Mouse (Mus musculus) lung, embryonic 16.5 days (tissue): ENCODE results near the gene Map4. TPM values are rescaled to one million over a fixed set of nuclear protein-coding genes. Genes with fewer than 3 reads are reported as not detected.
"Not testable (repeated sequence)": the region's sequence is repeated elsewhere in the genome, so short reads cannot be mapped to it uniquely, and the experiment has no call there.

Experiments used
- ATAC-seq: fragments of 200-750 bp; cut with Nextera tagmentation; 2 replicates; pipeline ENCODE4 v1.8.0; 2017; ENCODE audit warnings: low read depth, mild to moderate bottlenecking, moderate library complexity
- H3K27ac ChIP-seq: fragments of 300-500 bp; sonication (generic); 2 replicates; pipeline ENCODE4 v1.5.1; 2014; ENCODE audit warnings: mild to moderate bottlenecking, control low read depth, low read length
- H3K27me3 ChIP-seq: fragments of 300-500 bp; sonication (generic); 2 replicates; pipeline ENCODE4 v1.6.1; 2014; ENCODE audit warnings: low read depth, low read length, mixed read lengths; ENCODE audit not compliant: control insufficient read depth, insufficient read depth
- H3K36me3 ChIP-seq: fragments of 300-500 bp; sonication (generic); 2 replicates; pipeline ENCODE4 v1.6.1; 2014; ENCODE audit warnings: low read length; ENCODE audit not compliant: control insufficient read depth, insufficient read depth
- H3K4me1 ChIP-seq: fragments of 300-500 bp; sonication (generic); replicated peaks from 2 replicates; pipeline ENCODE4 v1.6.1; 2014; ENCODE audit warnings: low read length, mixed read lengths; ENCODE audit not compliant: control insufficient read depth, insufficient read depth
- H3K4me2 ChIP-seq: fragments of 300-500 bp; sonication (generic); 2 replicates; pipeline ENCODE4 v1.6.1; 2014; ENCODE audit warnings: low read depth, low read length, control low read depth
- H3K4me3 ChIP-seq: fragments of 300-500 bp; sonication (generic); 2 replicates; pipeline ENCODE4 v1.5.1; 2014; ENCODE audit warnings: mild to moderate bottlenecking, low read length, control low read depth
- H3K9ac ChIP-seq: fragments of 300-500 bp; sonication (generic); 2 replicates; pipeline ENCODE4 v1.6.1; 2014; ENCODE audit warnings: low read length, control low read depth
- H3K9me3 ChIP-seq: fragments of 300-500 bp; sonication (generic); 2 replicates; pipeline ENCODE4 v1.6.1; 2016; ENCODE audit warnings: low read length; ENCODE audit not compliant: control insufficient read depth
- WGBS: fragments of 180-500 bp; shearing (Covaris S2); extraction: QIAGEN DNeasy Blood & Tissue Kit; methylation state at CpG from one replicate; pipeline ENCODE4 v1.1.7; 2014; 5-methylcytosine and 5-hydroxymethylcytosine counted together
- polyA plus RNA-seq: library from polyadenylated mRNA; unstranded; fragments of >200 nt; fragmentation: Nextera tagmentation; extraction: Ambion mirVana; gene quantifications from 2 replicates; pipeline ENCODE4 v1.2.1, GENCODE M21; 2015

Map4 gene
- polyA plus RNA-seq, 1 experiment from 2014 or later: 56.2 TPM

DNA sequence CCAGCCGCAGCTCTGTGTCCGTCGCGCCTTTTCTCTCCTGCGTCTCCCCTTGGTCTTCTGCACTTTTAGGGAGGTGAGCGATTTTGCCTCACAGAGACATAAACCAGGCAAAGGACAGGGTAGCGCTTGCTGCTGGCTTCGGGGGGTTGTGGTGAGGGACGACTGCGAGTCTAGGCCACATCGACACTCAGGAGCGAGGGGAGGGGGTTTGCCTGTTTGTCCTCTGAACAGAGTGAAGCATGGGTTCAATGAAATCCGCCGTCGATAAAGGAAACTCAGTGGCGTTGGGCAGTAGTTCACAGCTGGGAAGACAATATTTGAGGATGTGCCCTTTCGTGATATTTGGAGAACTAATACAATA, 186.5 kb downstream of the Map4 start, which contains the start of gene Dhx30:
TSS of gene Dhx30 (minus strand) at position 52 of the 361 bp plus-strand sequence.
- H3K27ac ChIP-seq: peak within 1 kb of the TSS; percentile 98
- peak within 1 kb of the TSS; percentile 86 for H3K4me2 ChIP-seq
- no peaks in the 10 kb centered on the region for H3K9me3 ChIP-seq
- under 1% methylated on average over 17 of the region's 17 CpGs for WGBS
- H3K4me3 ChIP-seq: peak within 1 kb of the TSS; percentile 86
- ATAC-seq: no peak
- no peaks in the 10 kb centered on the region for H3K27me3 ChIP-seq
- H3K9ac ChIP-seq: peak within 1 kb of the TSS; percentile 91
- H3K36me3 ChIP-seq: peaks cover 5% of the 10 kb centered on the region
- H3K4me1 ChIP-seq: peaks cover 10% of the 10 kb centered on the region

DNA sequence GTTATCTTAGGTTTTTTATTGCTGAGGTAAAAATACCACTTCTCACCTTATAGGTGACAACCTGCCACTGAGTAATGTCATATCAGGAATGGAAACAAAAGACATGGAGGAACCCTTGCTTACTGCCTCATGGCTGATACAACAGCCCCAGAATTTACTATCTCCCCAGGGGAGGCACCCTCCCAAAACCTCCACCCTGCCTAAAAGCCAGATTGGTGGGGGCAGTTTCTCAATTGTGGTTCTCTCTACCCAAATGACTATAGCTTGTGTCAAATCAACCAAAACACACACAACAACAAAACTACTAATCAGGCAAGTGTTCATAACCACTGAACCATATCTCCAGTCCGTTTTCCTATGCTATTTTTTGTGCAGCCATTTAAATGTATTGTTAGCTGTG, 187.0 kb downstream of the Map4 start:
- no peak for ATAC-seq
- Histone ChIP-seq H3K4me3 (peak overlapping the region; percentile 86), H3K27me3 (no peaks in the 10 kb centered on the region), H3K36me3 (0 out of 2 replicates have a peak, but pooled peaks cover 2% of the 10 kb centered on the region), H3K9me3 (no peaks in the 10 kb centered on the region), H3K4me2 (peak overlapping the region; percentile 75), H3K27ac (no peak overlapping the region), H3K4me1 (peaks cover 10% of the 10 kb centered on the region), H3K9ac (peak overlapping the region; percentile 91)
- WGBS: 68% methylated on average over 1 of the region's 1 CpGs

DNA sequence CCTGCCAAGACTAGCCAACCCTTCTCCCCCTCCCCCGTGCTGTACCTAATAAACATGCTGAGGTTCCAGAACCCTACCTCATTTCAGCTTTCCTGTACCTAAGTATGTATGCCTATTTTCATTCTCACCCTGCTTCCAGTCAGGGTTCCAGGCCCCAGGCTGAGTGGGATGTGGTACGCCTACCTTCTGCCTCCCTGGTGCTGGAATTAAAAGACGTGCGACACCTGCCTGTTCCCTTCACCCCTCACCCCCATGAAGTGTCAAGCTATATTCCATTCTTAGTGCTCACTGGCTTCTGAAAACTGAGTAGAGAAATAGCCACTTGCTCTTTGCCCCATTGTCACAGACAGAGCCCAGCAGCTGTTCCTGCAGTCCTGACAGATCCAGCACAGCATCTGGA, 190.2 kb downstream of the Map4 start:
- no peak overlapping the region for H3K4me3 ChIP-seq
- peaks cover 8% of the 10 kb centered on the region for H3K4me1 ChIP-seq
- no peaks in the 10 kb centered on the region for H3K9me3 ChIP-seq
- no peak overlapping the region for H3K9ac ChIP-seq
- 72% methylated on average over 4 of the region's 4 CpGs for WGBS
- no peak for ATAC-seq
- no peak overlapping the region for H3K27ac ChIP-seq
- H3K36me3 ChIP-seq: no peaks in the 10 kb centered on the region
- H3K4me2 ChIP-seq: no peak overlapping the region
- no peaks in the 10 kb centered on the region for H3K27me3 ChIP-seq

DNA sequence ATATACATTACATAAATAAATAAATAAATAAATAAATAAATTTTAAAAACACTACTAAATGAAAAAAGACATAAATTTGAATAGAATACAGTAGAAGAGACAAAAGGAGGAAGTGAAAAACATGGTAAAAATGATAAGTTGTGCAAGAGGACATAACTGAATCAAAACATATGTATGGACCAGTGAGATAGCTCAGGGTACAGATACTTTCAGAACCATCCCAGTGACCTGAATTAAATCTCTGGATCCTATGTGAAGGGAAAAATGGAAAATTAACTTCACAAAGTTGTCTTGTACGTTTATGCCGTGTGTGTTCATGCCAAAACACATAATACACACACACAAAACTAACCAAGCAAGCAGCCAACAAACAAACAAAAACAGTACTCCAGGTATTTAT, 192.1 kb downstream of the Map4 start:
- Histone ChIP-seq H3K27ac (no peak overlapping the region), H3K27me3 (no peaks in the 10 kb centered on the region), H3K4me1 (peaks cover 3% of the 10 kb centered on the region), H3K9ac (no peak overlapping the region), H3K4me2 (no peak overlapping the region), H3K36me3 (no peaks in the 10 kb centered on the region), H3K9me3 (no peaks in the 10 kb centered on the region), H3K4me3 (no peak overlapping the region)
- WGBS: 82% methylated on average over 2 of the region's 2 CpGs
- ATAC-seq: no peak

DNA sequence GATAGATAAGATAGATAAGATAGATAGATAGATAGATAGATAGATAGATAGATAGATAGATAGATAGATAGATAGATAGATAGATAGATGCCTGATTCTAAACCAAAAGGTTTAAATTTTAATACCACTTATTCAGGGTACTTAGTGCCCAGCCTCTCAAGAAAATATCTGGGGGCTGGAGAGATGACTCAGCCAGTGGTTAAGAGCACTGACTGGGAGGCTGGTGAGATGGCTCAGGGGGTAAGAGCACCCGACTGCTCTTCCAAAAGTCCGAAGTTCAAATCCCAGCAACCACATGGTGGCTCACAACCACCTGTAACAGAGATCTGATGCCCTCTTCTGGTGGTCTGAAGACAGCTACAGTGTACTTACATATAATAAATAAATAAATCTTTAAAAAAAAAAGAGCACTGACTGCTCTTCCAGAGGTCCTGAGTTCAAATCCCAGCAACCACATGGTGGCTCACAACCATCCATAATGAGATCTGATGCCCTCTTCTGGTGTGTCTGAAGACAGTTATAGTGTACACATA, 192.8 kb downstream of the Map4 start:
- H3K9me3 ChIP-seq, H3K4me3 ChIP-seq, H3K27ac ChIP-seq, H3K36me3 ChIP-seq, H3K4me1 ChIP-seq, H3K27me3 ChIP-seq, H3K9ac ChIP-seq, ATAC-seq, H3K4me2 ChIP-seq: not testable (repeated sequence)
- 42% methylated on average over 2 of the region's 2 CpGs for WGBS

DNA sequence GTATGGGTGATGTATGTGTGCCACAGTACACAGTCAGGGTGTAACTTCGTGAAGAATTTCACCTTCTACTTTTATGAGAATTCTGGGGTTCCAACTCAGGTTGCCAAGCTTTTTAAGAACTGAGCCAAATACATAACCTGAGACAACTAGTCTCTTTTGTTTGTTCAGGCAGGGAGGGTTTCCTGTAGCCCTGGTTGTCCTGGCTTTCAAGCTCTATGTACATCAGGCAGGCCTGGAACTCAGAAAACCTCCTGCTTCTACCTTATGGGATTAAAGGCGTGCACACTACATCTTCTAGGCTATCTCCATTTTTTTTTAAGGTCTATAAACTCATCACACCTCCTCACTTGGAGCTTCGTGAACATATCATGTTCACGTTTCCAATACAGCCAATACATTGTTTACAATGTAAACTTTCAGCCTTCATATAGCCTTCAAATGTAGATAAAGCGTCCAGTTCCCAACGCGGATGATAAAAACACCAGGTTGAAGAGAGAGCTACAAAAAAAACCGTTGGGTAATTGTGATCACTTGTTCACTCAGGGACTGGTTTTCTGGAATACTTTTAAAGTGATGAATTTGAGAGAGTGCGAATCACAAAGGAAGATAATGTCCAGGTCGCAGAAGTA, 199.8 kb downstream of the Map4 start:
- H3K4me3 ChIP-seq: peak overlapping the region; percentile 87
- H3K36me3 ChIP-seq: peaks cover 4% of the 10 kb centered on the region; the same call in 1 of the 2 replicates
- peak overlapping the region; percentile 74 for H3K4me2 ChIP-seq
- WGBS: 12% methylated on average over 10 of the region's 10 CpGs
- no peaks in the 10 kb centered on the region for H3K27me3 ChIP-seq
- peak overlapping the region; percentile 95 for H3K27ac ChIP-seq
- no peak for ATAC-seq
- no peaks in the 10 kb centered on the region for H3K9me3 ChIP-seq
- peak overlapping the region; percentile 73 for H3K9ac ChIP-seq
- H3K4me1 ChIP-seq: peaks cover 14% of the 10 kb centered on the region

DNA sequence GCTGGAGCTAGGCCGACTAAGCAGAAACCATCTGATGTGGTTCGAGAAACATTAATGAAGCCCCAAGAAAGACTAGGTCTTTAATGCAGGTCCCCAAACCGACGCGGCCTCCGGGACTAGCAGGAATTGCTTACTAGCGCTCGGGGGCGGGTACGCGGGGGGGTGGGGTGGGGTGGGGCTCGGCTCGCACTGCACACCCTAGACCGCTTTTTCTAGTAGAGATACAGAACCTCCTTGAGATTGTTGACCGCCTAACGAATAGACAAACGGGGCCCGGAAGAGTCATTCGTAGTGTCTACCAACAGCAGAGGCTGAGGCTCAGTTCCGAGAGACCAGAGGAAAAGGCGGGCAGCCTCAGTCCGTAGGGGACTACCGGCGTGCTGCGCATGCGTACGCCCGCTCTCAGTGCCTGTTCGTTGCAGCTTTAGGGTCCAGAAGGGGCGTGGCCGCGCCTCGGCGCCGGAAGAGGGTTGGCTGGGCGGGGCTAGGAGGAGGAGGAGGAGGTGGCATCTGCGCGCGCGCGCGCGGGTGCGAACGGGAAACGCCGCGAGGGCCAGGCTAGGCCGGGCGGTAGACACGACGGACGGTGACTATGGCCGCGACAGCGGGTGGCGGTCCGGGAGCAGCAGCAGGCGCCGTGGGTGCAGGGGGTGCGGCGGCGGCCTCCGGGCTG, 200.4 kb downstream of the Map4 start:
- Histone ChIP-seq H3K4me2 (peak overlapping the region; percentile 74), H3K4me1 (peaks cover 14% of the 10 kb centered on the region), H3K9me3 (no peaks in the 10 kb centered on the region), H3K4me3 (peak overlapping the region; percentile 87), H3K27me3 (no peaks in the 10 kb centered on the region), H3K36me3 (peaks cover 11% of the 10 kb centered on the region), H3K27ac (peak overlapping the region; percentile 95), H3K9ac (peak overlapping the region; percentile 92)
- WGBS: under 1% methylated on average over 61 of the region's 64 CpGs
- ATAC-seq: peak; percentile 99

- peak; percentile 65 for ATAC-seq
- peaks cover 13% of the 10 kb centered on the region for H3K36me3 ChIP-seq
- H3K9me3 ChIP-seq: no peaks in the 10 kb centered on the region
- H3K4me3 ChIP-seq: peak overlapping the region; percentile 87
- no peaks in the 10 kb centered on the region for H3K27me3 ChIP-seq
- H3K4me2 ChIP-seq: peak overlapping the region; percentile 52
- peaks cover 14% of the 10 kb centered on the region for H3K4me1 ChIP-seq
- peak overlapping the region; percentile 92 for H3K9ac ChIP-seq
- H3K27ac ChIP-seq: peak overlapping the region; percentile 79
- 1% methylated on average over 21 of the region's 38 CpGs for WGBS
Observed at GRCm38 (mm10) chr9:110132201-110132605, 200.9 kb downstream of the Map4 start.

GRCm38 (mm10) chr9:110132921-110133320, 201.7 kb downstream of the Map4 start:
- H3K4me1 ChIP-seq: peaks cover 14% of the 10 kb centered on the region
- H3K9ac ChIP-seq: no peak overlapping the region

More at GRCm38 (mm10) chr9:110132921-110133320, 201.7 kb downstream of the Map4 start:
- 45% methylated on average over 6 of the region's 6 CpGs for WGBS
- Histone ChIP-seq H3K27ac (no peak overlapping the region), H3K27me3 (no peaks in the 10 kb centered on the region), H3K4me2 (peak overlapping the region; percentile 52), H3K4me3 (peak overlapping the region; percentile 87), H3K36me3 (peaks cover 13% of the 10 kb centered on the region), H3K9me3 (no peaks in the 10 kb centered on the region)
- ATAC-seq: no peak
